Mouse (Mus musculus): ENCODE results near the gene Synpo2l.
A peak's percentile ranks its signal among the peaks of the same experiment; 100 is the strongest.
"Not testable (repeated sequence)": the region's sequence is repeated elsewhere in the genome, so short reads cannot be mapped to it uniquely, and the experiment has no call there.

The Synpo2l gene

DNA sequence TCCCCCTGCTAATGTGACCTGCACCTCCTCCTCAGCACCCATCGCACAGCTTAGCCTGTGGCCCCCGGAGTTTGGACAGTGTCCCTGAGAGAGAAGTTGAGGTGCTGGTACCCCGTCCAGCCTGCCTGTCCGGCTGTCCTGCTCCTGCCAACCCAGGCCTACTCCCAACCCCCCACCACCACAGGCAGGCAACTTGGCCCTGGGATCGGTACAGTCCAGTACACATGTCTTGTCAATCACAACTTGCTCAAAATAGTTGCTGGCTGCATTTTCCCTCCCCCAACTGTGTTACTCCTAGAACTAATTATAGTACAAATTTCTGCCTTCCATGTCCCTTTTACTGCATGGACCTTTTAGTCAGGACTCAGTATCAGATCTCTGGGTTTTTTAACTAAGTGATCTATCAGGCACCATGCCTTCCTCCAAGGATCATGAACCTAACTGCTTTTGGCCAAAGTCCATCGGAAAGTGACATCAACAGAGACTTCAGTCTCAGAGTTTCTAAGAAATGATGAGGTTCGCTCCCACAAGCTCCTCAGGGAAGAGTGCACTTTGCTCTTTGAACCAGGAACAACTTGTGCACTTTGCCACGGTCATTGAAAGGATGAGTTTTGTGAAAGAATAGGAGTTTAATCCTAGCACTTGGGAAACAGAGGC is at the start of gene Synpo2l:
Synpo2l (minus strand) TSS at position 201 of the 657 bp plus-strand sequence.
- peak; percentile 10 for DNase-seq (ENCODE audit: low read depth)

DNA sequence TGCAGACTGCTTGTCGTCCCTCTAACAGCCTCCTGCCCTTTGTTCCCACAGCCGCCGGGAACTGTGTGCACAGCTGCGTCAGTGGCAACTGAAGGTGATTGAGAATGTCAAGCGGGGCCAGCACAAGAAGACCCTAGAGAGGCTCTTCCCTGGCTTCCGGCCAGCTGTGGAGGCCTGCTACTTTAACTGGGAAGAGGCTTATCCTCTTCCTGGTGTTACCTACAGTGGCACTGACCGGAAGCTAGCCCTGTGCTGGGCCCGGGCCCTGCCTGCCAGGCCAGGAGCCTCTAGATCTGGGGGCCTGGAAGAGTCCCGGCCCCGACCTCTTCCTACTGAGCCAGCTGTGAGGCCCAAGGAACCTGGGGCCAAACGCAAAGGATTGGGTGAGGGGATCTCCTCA is 45.7 kb upstream of the Synpo2l start:
- DNase-seq (ENCODE audit: low read depth), result no peak

DNA sequence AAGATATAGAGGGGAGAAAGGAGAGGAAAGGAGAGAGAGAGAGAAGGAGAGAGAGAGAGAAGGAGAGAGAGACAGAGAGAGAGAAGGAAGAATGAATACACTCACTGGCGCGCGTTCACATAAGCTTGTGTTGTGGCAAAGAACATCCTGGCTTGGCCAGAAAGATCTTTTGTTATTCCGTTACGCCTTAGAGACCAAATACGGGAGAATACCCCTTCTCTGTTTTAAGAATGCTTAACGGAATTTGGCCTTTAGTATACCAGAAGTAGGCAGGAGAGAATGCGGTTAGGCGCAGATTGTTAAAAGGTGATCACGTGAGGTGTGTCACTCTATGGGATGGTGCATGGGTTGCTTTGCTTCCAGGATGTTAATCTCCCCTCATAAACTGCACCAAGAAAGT is 40.1 kb upstream of the Synpo2l start:
- DNase-seq (ENCODE audit: low read depth), result peak; percentile 41

DNA sequence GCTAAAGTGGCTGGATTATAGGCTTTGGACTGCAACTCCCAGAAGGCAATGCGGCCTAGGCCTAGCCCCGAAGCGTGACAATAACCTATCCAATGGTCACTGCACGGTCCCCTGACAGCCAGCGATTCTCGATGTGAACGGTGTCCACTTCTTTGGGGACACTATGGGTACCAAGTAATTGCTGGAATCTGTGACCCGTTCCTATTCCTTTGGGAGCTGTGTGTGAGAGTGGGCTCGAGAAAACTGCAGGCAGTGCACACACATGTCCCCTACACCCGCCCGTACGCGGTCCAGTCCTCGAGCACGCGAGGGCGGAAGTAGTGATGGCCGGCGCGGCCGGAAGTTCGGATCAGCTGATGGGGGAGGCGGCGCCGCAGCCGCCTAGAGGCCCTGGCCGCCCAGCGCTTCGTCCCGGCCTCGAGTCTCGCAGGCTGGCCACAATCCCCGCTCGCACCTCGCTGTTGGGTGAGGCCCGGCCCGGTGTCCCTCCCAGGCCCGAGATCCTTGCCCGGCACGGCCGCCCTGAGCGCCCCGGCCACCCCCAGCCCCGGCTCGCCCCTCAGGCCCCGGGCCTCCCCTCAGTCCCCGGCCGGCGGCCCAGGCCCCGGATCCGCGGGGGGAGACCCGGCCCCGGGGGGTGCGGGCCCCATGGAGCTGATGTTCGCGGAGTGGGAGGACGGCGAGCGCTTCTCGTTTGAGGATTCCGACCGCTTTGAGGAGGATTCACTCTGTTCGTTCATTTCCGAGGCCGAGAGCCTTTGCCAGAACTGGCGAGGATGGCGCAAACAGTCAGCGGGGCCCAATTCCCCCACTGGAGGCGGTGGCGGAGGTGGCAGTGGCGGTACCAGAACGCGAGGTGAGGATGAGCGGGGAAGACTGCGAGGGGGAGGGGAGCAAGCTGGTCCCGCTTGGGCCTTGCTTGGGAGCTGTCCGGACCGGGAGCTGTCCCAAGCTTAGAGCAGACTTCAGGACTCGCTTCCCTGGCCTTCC is 39.3 kb upstream of the Synpo2l start, which contains the start of gene Zswim8:
Zswim8 (plus strand) TSS at position 352 of the 990 bp plus-strand sequence.
- peak; percentile 93 for DNase-seq (ENCODE audit: low read depth)

DNA sequence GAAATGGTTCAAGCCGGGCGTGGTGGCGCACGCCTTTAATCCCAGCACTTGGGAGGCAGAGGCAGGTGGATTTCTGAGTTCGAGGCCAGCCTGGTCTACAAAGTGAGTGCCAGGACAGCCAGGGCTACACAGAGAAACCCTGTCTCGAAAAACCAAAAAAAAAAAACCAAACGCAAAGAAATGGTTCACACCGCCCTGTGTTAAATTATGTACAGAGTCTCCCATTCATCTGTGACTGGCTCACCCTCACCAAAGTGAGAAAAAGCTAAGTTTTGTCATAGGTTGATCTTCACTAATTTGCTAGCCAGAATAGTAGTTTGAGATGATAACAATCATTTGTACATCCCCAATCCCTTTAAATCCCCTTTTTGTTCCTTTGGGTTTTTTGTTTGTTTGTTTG is 35.3 kb upstream of the Synpo2l start:
- DNase-seq (ENCODE audit: low read depth), result not testable (repeated sequence)

DNA sequence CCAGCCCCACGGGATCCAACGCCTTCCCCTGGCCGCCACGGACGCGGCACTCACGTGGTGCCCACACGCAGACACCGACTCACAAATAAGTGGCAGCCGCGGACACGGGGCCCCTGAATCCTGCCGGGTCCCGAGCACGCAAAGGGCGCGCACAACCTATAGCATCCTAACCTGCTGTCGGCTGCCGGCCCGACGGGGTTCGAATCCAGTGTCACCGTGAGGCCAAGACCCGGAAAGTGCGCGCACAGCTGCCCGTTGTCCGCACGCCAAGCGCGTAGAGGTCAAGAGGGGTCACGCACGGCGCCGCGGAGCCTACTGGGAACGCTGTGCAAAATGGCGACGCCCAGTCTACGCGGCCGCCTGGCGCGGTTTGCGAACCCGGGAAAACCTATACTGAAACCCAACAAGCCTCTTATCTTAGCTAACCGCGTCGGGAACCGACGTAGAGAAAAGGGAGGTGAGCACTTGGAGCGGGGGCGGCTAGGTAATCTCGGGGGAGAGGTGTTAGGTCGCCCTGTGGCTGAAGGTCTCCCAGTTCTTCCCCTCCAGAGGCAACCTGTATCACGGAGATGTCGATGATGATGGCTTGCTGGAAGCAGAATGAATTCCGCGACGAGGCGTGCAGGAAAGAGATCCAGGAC is 34.7 kb upstream of the Synpo2l start, which contains the start of gene Chchd1:
Chchd1 (plus strand) TSS at position 266 of the 641 bp plus-strand sequence.
- DNase-seq (ENCODE audit: low read depth), result peak; percentile 90

DNA sequence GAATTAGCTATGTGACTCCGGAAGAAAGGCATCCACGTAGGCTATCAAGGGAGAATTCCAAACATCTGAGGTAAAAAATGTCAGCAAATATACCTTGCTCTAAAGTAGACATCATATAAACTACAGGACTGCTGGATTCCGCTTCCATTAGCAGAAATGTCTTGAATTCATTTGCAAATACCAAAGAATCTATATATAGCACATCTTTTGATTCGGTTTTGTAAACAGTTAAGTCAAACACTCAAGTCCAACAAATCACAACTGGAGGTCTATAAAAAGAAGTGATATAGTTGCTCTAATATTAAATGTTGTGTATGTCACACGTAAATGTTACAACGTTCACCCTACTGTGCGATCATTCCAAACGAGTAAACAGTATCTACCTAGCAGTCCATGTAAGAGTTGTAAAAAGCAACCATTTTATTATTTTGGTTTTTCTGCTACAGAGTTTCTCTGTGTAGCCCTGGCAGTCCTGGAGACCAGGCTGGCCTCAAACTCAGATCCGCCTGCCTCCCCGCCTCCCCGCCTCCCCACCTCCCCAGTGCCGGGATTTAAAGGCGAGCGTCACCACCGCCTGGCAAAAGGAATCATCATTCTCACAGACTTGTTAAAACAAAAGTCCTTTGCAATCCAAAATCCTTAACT is 34.1 kb upstream of the Synpo2l start:
- no peak for DNase-seq (ENCODE audit: low read depth)

DNA sequence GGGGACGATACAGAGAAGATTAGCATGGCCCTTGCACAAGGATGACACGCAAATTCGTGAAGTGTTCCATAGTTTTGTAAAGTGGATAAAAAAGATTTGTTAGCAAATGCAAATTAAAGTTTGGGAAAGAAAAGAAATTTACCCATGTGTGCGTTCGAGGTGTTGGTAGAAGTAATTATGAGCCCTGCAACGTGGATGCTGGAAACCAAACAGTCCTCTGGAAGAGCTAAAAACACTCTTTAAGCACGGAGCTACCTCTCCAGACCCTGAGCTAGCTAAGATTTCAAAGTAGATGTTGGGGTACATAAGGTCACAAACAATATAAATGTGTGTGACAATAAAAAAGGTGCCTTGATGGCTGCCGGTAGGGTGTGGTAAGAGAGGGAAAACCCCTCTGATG is 33.4 kb upstream of the Synpo2l start:
- no peak for DNase-seq (ENCODE audit: low read depth)

DNA sequence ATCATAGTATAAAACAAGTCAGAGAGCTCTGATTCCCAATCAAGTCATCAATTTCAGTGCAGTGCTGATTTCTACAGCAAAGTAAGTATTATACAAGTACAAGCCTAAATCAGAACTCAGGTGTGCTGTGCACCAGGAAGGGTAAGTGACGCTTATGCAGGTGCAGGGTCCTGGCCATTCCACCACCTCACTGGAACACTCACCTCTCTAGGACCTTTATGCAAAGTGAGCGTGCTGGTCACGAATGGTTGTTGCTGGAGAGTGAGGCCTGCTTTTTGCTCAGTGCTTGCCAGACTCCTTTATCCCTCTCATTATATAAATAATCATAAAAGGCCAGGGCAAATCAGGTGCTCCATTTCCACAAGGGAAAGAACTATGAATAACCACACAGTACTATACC is 32.2 kb upstream of the Synpo2l start:
- DNase-seq (ENCODE audit: low read depth), result no peak

DNA sequence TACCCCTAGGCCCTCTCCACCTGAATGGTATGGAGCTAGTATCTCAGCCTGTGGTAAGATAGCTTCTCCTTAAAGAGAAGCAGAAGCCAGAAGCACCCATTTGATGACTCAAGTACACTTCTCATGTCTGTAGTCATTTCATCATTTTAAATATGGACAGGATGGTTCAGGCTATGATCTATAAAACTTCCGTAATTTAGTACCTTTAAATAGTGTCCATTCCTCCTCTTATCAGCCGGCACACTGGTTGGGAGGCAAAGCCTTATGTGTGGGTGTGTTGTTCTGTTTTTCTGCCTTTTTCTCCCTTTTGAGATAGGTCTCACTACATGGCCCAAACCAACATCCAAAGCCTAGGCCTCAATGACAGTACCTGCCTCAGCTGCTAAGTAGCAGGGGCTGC is 30.4 kb upstream of the Synpo2l start:
- DNase-seq (ENCODE audit: low read depth), result no peak

DNA sequence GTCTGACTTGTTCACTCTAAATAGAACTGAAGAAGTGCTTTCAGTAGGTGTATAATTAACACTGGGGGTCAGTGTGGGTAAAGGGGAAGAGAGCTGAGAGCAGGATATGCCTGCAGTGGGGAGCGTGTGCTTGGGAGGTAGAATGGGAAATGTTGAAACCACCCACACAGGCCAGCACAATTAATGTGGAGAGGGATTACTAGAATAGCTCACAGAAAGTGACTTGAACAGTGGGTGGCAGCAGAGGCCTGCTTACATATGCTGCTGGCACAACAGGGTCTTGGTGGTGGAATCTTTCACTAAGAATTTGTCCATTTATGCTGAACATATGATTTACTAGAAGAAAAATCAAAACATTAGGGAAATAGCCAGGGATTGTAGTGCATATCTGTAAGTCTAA is 28.8 kb upstream of the Synpo2l start:
- peak; percentile 77 for DNase-seq (ENCODE audit: low read depth)

DNA sequence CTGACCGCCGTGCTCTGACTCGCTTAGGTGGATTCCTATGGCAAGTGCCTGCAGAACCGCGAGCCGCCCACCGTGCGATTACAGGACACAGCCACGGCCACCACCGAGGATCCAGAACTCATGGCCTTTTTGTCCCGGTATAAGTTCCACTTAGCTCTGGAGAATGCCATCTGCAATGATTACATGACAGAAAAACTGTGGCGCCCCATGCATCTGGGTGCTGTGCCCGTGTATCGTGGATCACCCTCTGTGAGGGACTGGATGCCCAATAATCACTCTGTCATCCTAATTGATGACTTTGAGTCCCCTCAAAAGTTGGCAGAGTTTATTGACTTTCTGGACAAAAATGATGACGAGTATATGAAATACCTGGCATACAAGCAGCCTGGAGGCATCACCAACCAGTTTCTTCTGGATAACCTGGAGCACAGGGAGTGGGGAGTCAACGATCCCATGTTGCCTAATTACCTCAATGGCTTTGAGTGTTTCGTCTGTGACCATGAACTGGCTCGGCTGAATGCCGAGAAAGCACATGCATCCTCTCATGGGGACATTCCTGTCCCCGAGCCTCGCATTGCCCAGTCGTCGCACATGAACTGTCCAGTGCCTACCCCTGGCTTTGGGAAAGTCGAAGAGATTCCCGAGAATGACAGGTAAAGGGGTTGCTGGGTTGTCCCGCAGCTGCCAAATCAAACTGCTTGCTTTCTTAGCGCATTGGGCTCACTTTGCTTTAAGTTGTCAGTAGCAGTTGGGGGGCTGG is 27.8 kb upstream of the Synpo2l start:
- no peak for DNase-seq (ENCODE audit: low read depth)

DNA sequence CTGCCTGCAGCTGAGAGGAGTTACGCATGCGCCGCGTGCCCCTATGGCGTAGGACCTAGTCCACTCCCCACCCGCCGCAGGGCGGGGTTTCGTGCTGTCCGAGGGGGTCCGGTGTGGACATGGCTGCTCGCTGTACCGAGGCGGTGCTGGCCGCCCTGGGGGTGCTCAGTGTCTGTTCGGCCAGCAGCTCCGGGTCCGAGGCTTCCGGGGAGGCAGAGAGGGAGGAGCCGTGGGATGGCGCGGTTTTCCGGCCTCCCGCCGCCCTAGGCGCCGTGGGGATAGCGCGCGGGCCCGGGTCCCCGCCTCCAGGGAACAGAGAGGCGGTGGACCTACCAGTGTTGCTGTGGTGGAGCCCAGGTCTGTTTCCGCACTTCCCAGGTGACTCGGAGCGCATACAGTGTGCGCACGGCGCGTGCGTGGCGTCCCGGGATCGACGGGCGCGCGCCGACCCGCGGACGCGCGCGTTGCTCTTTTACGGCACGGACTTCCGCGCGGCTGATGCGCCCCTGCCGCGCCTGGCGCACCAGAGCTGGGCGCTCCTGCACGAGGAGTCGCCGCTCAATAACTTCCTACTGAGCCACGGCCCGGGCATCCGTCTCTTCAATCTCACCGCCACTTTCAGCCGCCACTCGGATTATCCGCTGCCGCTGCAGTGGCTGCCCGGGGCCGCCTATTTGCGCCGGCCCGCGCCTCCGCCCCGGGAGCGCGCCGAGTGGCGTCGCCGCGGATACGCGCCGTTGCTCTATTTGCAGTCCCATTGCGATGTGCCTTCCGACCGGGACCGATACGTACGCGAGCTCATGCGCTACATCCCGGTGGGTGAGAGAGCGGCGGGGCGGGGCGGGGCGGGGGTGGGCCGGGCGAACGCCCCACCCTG is 27.0 kb upstream of the Synpo2l start, which contains the start of gene Fut11:
Fut11 (plus strand) TSS at position 85 of the 877 bp plus-strand sequence.
- peak; percentile 84 for DNase-seq (ENCODE audit: low read depth)

DNA sequence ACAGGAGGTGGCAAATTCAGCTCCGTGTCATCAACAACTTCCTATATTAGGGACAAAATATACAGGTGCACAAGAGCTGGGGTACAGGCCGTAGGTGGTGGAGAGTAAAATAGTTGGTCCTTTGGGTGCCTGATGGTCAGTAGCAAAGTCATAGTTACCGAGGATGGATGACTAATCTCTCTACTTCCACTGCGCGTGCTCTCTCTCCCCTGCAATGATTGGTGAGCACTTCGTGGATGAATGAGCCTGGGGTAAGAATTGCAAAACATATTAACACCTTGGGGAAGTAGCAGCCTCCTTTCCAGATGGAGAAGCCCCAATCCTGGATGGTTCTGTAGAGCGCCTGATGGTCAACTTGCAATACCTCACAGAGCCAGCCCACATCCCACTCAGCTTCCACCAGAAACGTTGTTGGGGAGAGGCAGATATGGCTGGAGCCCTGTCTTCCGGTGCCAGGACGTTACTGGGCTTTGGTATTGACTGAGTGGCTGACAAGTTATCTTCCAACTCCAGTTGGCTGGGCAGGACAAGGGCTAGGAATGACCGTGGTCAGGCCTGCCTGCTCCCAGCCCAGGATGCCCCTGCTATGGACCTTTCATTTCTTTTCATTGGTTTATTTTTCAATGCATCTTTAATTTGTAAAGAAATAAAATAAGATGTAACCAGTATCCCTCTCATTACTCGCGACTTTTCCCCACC is 26.2 kb upstream of the Synpo2l start:
- DNase-seq (ENCODE audit: low read depth), result no peak

DNA sequence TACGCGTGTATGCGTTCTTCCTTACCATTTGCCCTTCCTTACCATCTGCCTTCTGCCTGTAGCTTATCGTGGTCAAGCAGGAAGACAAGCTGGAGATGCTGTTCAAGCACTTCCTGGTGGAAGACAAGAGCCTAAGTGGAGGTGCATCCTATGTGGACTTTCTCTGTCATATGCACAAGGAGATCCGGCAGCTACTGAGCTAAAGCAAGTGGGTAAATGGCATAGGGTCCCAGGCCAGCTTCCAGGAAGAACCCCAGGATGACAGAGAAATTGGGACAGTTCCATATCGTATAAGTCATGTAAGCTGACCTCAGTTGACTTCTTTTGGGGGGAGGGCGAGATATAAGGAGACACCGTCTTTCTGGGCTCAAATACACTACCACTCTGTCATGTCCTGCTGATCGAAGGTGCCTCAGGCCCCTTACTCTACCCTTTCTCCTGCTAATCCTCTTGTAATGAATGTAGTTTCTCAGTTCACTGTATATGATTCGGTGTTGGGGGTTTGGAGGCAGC is 25.5 kb upstream of the Synpo2l start:
- DNase-seq (ENCODE audit: low read depth), result no peak

DNA sequence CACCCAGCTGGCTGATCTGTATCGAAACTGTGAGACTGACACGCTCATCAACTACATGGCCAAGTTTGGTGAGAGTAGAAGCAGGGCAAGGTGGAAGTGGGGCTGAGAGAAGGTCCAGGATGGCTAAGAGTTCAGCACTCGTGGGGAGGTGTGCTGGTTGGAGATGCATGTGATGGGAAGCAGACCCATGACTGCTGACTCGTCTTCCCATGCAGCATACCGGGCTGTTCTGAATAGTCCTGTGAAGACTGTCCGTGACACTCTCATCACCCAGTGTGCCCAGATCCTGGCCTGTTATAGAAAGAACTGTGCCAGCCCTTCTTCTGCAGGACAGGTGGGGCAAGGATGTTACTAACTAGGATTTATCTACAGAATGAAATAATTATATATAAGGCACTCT is 23.6 kb upstream of the Synpo2l start:
- no peak for DNase-seq (ENCODE audit: low read depth)

DNA sequence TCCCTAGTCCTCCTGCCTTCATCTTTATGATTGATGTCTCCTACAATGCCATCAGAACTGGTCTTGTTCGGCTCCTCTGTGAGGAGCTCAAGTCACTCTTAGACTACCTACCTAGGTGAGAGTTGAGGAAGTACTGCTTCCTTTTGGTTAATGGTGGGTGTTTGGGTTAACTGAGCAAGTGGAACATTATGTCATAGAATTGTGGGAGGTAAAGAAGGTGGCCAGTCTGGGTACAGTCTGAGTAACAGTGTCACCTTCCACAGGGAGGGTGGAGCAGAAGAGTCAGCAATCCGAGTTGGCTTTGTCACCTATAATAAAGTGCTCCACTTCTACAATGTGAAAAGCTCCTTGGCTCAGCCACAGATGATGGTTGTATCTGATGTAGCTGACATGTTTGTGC is 20.9 kb upstream of the Synpo2l start:
- no peak for DNase-seq (ENCODE audit: low read depth)

DNA sequence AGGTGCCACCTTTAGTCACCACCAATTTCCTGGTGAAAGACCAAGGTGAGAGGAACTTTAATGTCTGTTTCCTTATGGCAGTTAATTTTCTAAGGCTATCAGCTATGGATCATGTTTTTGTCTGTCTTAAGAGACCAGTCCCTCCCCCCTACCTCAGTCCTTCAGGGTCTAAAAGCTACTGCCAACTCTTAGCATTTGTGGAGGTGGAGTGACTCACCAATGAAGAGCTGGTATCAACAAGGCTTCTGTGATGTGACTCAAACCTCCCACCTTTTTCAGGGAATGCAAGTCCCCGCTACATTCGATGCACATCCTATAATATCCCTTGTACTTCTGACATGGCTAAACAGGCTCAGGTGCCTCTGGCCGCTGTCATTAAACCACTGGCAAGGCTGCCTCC is 18.4 kb upstream of the Synpo2l start:
- DNase-seq (ENCODE audit: low read depth), result no peak

DNA sequence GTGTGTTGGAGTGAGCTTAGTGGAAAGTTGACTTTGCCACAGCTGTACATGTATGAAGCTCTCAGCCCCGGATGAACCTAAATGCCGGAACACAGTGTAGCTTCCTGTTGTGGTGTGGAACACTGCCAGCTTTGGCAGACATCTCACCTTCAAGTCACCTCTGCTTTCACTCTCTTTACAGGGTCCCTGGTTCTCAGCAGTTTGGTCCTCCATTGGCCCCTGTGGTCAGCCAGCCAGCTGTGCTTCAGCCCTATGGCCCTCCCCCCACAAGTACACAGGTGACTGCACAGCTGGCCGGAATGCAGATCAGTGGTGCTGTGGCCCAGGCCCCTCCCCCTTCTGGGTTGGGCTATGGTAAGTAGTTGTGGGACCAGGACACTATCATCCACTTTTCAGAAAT is 14.3 kb upstream of the Synpo2l start:
- no peak for DNase-seq (ENCODE audit: low read depth)
